Mouse (Mus musculus) regulatory T cell (primary cell): Measurements from ENCODE around the gene Nags.

ENCODE experiments used
- in situ Hi-C: fragments of 300-600 bp; cut with MboI, MseI; formaldehyde crosslinking; loops from one replicate; pipeline ENCODE4 v1.15.1; 2025; ENCODE audit warnings: high pct_unique_total_duplicates

Gene Nags

DNA sequence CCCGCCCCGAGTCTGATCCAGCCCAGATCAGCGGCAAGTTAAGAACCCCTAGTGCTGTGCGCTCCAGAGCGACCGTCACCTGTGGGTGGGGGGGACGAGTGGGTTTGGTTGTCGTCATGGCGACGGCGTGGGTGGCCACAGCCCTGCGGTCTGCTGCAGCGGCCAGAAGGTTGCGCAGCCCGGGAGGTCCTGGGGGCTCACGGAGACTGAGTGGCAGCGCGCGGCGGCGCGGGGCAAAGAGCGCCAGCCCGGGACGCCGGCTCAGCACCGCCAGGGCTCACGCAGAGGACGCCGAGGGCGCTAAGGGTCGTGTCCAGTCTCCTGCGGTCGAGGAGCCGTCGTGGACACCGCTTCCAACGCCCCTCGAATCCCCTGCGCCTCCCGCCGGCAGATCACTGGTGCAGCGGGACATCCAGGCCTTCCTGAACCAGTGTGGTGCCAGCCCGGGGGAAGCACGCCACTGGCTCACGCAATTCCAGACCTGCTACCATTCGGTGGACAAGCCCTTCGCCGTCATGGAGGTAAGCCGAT is at the start of gene Nags:
TSS of gene Nags (plus strand) at position 43 of the 531 bp plus-strand sequence.
- in situ Hi-C loops = no loop called here

DNA sequence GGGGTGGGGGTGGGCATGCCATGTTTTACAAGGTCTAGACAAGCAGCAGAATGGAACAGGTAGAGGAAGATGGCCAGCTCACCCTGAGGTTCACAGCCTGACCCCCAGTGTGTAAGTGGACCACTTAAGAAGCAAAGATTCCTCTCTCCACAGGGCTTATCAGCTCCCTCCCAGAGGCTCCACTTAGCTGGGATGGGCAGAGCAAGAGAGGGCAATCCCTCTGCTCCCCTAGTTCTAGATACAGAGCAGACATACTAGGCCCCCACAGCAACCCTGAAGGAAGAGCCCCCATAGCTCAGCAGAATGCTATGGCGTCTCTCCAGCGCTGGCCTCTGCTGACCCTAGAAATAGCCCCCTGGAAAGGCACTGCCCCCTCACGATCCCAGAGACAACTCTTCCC is 49.6 kb upstream of the Nags start:
- in situ Hi-C loops = no loop called here

DNA sequence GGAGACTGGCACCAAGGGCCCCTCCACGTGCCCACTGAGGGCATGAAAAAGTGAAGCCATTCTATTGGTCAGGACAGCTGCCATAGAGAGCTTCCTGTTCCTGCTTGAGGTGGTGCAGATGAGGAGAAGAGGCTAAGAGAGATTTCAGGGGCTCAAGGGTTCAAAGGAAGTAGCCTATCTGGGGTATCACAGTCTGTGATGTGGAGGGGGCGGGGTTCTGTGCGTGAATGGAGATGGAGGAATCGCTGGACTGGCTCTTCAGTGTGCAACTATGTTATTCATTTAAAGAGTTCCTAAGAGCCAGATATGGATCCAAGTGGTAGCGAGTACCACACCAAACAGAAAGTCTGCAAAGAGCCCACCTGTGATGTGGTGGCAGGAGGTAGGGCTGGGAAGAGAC is 48.9 kb upstream of the Nags start:
- in situ Hi-C loops = no loop called here

DNA sequence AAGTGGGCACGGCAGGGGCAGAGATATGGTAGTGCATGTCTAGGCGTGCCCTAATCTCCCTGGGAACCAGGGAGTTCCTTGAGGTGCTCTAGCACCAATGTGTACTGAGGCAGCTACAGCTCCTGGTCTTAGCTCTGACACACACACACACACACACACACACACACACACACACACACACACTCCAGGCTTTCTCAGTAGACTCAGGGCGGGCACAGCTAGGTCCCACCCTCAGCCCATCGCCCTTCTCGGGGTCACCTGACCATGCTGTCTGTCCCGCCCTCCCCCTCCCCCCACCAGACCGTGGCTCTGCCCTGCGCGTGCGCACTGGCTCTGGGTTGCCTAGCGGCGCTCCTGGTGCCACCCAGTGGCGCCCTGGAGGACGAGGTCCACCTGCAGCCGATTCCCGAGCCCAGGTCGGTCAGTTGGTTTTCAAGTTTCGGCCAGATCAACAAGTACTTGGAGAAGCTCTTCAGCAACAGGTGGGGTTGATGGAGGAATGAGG is 48.4 kb upstream of the Nags start:
- in situ Hi-C loops = no loop called here

DNA sequence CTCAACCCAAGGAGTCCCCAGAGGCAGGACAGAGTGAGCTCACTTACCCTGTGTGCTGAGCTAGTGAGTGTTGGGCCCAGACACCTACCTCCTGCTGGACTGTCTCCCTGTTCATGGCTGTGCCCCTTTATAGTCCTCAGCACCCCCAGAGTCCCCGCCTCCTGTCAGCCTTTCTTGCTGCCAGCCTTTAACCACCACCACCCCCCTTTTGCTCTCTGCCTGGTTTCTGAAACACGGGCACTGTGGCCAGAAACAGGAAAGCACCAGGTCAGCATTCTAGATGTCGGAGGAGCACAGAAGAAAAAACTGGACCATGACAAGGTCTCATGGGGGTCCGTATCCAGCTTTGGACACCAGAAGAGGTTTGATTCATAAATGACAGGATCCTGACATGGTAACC is 44.1 kb upstream of the Nags start, which contains the start of gene Ppy:
TSS of gene Ppy (minus strand) at position 101 of the 400 bp plus-strand sequence.
- in situ Hi-C loops = loop anchor here (5.0 kb wide), 1 partner anchor 36 kb away; no protein-coding TSS in a partner anchor

DNA sequence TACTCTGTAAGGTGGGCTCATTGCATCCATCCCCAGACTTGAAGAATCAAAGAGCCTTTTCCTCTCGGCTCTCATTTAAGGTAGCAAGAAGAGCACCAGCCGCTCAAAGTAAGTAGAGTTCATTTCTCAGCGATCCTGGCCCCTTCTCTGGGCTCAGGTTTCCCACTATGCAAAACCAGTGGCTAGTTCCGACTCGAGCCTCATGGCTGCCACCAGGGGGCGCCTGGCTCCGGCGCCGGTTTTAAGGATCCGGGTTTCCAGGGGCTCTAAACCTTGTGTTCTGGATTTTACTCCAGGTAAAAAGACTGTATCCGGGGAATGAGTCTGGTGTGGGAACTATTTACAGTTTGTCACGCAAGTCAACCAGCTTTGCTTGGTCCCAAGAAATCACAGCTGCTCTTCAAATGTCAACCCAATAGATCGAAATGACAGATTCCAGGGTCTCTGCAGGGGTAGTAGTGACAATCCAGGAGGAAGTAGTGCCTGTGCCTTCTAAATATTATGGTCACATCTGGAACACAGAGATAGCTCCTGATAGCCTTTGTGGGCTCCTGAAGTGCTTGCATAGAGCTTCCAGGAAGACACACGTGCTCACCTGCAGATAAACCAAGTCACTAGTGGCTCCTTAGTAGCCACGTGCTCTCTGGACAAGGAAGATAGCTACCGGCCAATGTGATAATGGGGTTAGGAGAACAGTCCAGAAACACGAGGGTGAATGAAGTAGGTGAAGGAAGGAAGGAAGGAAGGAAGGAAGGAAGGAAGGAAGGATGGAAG is 42.6 kb upstream of the Nags start:
- in situ Hi-C loops = loop anchor here (5.0 kb wide), 1 partner anchor 35 kb away; no protein-coding TSS in a partner anchor

DNA sequence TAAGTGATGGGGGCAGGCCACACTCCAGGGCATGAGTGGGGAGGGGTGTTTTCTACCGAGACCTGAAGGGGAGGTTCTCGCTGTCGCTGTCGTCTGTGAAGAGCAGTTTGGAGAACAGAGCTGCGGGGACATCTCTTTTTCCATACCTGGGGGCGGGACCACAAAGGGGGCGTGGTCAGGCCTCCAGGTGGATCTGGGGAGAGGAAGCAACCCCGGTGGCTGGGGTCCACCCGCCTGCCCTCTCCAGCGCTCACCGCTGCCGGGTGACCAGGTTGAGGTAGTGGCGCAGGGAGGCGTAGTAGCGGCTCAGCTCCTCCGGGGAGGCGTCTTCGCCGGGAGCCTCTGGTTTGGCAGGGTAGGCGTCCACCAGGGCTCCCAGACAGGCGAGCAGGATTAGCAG is 38.4 kb upstream of the Nags start:
- in situ Hi-C loops = no loop called here

DNA sequence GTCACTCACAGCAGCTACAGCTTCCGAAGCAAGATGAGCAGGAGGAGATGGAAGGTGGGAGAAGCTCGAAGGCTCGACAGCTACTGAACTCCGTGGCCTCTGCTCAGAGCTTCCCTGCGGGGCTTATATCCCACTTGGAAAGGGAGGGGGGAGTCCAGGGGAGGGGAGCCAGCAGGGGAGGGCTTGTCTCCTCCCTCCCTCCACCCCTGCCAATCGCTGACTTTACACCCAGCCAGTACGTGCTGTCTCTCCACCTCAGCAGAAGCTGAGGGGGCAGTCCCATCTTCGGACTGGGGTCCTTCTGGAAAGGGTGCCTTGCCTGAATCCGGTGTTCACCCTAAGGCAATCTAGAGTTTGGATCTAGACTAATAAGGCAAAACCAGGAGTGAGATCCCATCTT is 37.6 kb upstream of the Nags start, which contains the start of gene Pyy:
TSS of gene Pyy (minus strand) at position 101 of the 400 bp plus-strand sequence.
- in situ Hi-C loops = no loop called here

DNA sequence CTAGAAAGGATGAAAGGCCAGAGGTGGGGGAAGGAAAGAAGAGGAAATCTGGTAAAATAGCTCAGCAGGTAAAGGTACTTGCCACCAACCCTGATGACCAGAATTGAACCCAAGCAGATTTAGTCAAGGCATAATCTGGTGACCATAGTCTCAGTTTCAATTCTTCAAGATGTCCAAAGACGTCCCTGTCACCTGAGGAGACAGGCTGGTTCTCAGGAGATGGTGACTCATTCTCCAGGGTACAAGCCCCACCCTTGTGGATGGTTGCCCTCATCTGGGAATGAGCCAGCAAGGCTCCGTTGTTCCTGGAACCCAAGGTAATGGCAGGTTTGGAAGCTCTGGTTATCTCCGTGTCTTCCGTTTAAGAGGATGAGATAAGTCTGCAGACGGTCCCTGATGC is 33.7 kb upstream of the Nags start:
- in situ Hi-C loops = no loop called here

DNA sequence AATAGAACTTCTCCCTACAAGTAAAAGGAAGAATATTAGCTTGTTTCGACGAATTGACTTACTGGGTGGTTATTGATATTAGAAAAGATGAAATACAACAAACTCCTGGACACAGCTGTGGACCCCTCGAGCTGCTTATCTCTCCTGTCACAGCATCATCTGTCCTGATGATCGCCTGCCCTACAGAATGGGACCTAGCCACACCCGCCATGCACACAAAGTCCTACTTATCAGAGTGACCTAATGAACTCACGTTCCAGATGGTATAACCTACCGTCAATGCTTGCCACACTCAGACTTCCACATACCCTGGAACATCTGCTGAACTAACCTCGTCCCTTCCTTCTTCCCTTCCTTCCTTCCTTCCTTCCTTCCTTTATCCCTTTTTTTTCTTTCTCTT is 29.1 kb upstream of the Nags start:
- in situ Hi-C loops = no loop called here

DNA sequence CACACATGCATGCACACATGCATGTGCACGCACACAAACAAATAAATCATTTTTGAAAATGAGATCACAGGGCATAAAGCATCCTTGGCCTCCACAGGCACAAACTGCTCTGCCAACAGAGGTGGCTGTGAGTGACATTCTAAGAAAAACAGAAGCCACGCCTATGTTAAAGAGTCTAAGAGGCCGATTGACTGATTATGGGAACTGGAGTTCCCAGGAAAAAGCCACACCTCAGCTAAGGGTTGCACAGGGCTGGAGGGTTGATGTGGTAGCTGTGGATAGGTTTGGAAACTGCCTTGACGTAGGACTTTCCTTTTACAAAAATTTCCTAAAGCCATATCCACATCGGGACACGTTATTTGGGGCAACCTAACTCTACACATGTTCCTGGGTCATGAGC is 27.9 kb upstream of the Nags start:
- in situ Hi-C loops = no loop called here

DNA sequence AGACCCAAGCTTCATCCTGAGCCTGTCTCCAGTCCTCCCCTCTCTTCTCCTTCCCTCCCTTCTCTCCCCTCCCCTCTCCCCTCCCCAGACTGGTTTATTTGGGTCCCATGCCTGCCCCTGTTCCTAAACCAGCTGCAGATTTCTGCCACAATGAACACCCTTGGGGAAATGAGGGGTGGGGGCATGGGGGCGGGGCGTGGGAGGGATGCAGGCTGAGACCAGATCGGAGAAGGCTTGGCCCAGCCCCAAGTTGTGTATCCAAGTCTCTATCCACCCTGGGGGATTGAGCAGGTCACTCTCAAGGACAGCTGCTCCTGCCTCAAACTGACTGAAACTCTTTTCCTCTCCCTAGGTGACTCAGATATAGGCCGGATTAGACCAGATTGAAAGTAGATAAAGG is 10.8 kb upstream of the Nags start:
- in situ Hi-C loops = no loop called here

DNA sequence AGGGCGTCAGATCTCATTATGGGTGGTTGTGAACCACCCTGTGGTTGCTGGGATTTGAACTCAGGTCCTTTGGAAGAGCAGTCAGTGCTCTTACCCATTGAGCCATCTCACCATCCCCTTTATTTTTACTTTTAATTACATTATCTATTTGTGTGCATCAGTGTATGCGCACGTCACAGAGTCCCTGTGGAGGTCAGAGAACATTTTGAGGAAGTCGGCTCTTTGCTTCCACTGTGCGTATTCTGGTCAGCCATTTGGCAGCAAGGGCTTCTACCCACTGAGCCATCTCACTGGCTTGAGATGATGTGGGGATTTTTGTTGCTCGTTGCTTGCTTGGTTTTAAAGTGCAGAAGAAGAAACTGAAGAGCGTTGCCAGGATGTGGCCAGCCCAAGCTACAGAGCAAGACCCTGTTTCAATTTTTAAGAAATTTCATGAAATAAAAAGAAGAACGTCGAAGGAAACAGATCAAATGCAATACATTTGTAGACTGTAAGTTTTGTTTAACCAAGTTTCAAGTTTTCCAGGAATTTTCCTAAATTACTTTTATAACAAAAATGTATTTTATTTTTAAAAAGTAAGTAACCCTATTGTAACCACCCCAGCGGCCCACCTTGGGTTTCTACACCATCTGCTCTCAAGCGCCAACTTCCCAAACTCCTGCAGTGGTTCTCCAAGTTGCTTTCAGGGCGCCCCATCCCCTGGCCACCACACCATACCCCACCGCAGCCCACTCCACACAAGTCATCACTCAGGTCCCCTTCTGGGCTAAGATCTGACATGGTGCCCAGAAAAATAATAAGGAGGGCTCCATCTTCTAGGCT is 7.5 kb upstream of the Nags start:
- in situ Hi-C loops = loop anchor here (5.0 kb wide), 2 partner anchors 36 to 71 kb away; partner anchors contain the start of gene Ppy

DNA sequence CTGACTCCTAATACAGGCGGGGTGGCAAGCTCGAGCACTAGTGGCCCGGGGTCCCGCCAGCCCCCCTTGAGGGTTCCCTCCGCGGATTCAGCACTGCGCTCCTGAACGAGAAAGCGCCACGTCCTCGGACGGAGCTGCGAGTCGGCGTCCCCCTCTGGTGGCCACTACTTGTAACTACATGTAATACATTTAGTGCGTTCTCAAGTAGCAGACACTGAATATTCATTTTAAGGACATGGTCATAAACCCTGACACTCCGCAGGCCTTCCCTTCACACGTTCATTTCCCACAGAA is 6.9 kb upstream of the Nags start:
- in situ Hi-C loops = loop anchor here (5.0 kb wide), 2 partner anchors 36 to 71 kb away; partner anchors contain the start of gene Ppy

DNA sequence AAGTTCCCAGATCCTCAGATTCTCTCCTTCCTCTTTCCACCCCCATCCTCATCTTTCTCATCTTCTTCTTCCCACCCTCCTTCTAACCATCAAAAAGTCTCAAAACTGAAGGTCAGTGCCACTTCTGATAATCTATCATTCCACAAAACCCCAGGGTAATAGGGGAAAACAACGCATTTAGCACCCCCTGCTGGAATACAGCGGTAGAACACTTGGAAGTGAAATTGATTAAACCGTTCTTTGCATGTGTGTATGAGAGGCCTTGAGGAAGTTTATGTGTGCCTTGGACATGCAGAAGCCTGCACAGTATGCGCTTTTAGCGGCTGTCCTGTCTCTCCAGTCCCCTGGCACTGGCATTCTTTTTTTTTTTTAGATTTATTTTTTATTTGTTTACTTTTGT is 4.8 kb upstream of the Nags start:
- in situ Hi-C loops = no loop called here

DNA sequence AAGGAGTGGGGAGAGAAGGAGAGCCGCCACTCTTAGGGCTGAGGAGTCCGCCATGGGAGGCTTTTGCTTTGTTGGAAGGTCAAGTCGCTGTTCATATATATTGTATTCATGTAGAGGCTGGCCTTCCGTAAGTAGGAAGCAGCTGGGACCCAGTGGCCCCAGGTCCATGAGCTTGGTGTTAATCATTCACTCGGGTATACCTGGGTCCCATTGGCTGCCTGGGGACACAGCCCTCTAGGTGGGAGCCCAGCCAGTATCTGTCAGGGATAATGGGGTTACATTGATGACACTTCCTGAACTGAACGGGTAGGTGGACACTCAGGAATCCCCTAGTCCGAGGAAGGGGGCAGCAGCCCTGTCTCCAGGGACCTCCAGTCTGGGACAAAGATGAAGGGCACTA is 3.0 kb upstream of the Nags start:
- in situ Hi-C loops = no loop called here

DNA sequence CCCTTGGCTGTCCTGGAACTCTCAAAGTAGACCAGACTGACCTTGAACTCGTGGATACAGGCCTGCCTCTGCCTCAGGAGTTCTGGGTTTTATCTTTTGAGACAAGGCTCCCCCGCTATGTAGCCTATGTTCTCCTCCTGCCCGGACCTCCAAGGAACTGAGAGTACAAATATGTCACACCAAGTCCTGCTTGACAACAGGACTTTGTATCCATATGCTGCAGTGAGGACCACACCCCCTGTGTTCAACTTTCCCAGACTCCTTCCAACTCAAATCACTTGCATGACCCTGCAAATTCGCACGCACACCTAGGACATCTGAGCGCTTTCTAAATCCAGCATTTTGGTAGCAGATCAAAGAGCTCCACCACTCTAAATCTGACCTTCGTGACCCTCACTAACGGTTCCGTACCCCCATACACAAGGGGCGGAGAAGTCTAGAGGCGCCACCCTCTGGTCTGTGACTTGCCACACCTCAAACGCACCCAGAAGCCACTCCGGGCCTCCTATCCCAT is 299 bp upstream of the Nags start:
- in situ Hi-C loops = no loop called here

DNA sequence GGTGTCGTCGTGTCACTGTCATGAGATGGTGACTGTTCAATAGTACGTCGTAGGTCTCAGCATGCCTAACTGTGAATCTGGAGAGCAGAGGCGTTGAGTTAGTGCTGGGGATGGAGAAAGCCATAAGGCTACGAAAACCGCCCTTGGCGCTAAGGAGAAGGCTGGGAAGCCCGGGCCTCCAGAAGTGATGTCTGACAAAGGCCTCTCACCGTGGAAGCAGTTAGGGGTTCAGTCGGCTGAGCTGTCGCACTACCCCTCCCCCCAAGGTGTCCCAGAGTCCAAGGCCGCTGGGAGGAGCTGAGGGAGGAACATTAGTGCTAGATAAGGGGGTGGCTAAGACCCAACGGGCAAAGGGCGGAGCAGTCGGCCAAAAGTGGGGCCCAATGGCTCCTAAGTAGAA is 692 bp downstream of the Nags start:
- in situ Hi-C loops = no loop called here

DNA sequence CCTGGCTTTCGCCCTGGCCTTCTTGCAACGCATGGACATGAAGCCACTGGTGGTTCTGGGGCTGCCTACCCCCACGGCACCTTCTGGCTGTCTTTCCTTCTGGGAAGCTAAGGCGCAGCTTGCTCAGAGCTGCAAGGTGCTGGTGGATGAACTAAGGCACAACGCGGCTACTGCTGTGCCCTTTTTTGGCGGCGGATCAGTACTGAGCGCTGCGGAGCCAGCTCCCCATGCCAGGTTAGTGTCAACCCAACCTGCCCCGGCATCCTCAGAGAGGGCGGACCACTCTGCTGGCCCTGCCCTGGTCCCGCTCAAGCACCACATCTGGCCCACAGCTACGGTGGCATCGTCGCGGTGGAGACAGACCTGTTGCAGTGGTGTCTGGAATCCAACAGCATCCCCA is 1.2 kb downstream of the Nags start:
- in situ Hi-C loops = no loop called here

DNA sequence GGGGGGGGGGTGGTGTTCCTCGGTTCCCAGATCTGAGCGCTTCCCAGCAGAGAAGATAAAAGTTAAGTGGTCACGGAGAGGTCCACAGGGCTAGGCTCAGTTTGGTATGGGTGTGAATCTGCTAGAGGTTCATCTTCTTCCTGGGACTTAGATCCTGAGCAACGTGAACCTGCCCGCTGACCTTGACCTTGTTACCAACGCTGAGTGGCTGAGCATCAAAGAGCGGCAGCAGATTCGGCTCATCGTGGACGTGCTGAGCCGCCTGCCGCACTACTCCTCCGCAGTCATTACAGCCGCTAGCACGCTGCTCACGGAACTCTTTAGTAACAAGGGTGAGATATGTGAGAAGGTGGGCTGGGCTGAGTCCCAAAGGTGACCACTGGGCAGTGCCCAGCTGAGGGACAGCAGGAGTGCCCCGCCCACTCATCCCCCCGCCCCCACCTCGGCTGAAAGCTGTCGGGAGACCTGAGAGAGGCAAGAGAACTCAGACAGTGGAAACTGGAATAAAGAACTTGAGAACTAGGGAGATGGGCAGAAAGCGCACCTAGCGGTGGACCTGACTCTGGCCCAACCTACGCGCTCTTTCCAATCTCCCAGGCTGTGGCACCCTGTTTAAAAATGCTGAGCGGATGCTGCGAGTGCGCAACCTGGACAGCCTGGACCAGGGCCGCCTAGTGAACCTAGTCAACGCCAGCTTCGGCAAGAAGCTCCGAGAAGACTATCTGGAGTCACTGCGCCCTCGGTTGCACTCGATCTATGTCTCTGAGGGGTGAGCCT is 2.1 kb downstream of the Nags start:
- in situ Hi-C loops = no loop called here

DNA sequence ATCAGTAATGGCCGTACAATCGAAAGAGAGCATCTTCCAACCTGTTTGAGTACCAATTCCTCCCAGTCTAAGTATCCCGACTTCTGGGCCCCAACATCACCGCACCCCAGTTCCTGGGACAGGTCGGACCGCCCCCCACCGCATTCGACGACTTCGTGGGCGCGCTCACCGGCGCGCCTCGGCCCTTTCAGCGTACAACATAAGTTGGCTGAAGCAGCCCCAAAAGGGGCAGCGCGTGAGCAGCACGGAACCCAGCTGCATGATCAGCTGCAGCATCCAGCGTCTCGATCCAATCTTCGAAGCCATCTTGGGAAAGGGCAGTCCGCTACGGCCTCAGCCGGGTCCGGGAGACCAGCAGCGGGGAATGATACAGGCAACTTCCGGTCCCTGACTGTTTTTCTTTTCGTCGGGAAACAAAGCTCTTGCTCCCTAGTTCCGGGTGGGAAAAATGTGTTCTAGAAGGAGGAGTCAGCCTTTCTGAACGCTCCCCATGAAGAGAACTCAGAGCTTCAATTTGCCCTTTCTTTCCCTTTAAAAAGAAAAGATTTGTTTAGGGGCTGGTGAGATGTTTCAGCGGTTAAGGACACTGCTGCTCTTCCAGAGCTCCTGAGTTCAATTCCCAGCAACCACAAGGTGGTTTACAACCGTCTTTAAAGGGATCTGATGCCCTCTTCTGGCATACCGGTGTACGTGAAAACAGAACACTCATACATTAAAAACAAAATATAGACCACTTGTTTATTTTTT is 10.9 kb downstream of the Nags start, which contains the start of gene Tmem101:
TSS of gene Tmem101 (minus strand) at position 366 of the 747 bp plus-strand sequence.
- in situ Hi-C loops = loop anchor here (5.0 kb wide), 1 partner anchor 71 kb away; no protein-coding TSS in a partner anchor
